Mouse (Mus musculus) ovary, postnatal 10 days (tissue): ENCODE data around the gene Man1a2.

Source experiments
- DNase-seq: peaks from one replicate; pipeline ENCODE4 v3.0.0; 2022; ENCODE audit warnings: low spot score

Man1a2 gene

DNA sequence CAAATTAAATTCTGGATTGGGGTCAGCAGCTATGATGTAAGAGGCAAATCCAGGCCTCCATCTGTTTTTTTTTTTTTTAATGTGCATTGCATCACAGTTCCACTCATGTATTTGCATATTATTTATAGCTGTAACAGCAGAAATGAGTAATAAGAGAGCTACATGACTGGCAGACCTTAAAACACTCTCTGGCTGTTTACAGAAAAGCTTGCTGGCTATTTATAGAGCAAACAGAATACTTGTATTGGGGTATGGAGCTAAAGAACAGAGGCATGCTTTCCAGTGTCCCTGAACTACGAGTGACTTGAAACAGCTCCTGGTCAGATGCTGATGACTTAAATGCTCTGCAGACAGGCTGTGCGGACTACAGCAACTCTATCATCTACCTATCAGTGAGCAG is 121.7 kb downstream of the Man1a2 start:
- no peak for DNase-seq

- DNase-seq: no peak
Measured at GRCm38 (mm10) chr3:100562455-100562854, 122.8 kb downstream of the Man1a2 start.

DNA sequence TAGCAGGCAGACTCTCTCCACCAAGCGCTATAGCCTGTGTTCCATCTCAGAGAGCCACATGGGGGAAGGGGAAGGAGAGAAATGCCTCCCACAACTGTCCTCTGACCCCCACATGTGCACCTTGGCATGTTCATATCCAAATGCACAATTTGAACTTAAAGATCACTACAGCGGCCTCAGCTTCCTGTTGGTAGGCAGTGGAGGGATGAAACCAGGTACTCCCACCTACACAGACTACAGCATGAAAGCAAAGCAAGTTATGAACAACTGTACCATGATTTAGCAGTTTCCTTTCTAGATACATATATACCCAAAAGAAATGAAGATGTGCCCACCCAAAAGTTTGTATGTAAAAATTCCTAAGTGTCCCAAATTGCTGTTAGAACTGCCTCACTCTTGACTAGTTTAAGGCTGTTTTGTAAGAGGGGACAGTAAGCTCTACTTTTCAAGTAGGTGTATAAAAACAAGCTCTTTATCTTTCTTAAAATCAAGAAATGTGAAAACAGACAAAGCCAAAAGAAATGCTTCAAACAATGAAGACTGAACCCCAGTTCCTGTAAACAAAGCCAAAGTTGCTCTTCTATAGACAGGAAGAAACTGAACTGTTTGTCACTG is 123.6 kb downstream of the Man1a2 start:
- DNase-seq: no peak

DNA sequence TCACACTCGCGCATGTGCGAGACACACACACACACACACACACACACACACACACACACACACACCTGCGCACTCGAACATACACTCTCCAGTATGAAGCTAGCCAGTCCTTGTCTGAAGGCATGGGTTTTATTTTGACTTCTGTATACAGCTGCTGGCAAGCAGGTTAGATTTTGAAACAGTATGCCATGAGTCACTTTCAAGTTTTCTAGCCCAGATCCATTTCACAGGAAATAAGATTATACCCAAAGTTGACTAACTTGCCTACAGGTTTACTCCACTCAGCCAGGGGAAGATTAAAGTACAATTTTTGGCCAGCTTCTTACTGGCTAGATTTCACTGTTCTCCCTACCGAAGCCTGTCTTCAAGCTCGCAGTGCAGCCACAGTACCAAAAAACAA is 125.9 kb downstream of the Man1a2 start:
- DNase-seq: no peak

DNA sequence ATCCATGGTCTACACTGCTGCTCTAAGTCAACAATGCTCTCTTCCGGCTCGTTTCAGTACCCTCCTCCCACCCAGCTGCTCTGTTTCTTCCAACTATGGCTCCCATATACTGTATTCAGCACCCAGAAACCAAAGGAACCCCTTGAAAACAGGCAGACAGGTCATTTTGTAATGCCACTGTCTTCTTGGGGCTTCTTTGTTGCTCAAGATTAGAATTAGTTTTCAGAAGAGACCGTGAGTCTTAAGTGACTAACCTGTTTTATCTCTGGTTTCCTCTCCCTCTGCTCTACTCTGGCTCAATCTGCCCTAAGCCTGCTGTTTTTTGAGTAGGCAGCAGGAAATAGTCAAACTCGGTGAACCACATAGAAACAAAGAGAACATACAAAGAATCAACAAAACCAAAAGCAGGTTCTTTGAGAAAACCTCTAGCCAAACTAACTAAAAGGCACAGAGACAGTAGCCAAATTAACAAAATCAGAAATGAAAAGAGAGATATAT is 127.0 kb downstream of the Man1a2 start:
- DNase-seq: no peak

- no peak for DNase-seq
Measured at GRCm38 (mm10) chr3:100554843-100555242, 130.5 kb downstream of the Man1a2 start.

GRCm38 (mm10) chr3:100552171-100552570 is 133.1 kb downstream of the Man1a2 start:
- no peak for DNase-seq

DNA sequence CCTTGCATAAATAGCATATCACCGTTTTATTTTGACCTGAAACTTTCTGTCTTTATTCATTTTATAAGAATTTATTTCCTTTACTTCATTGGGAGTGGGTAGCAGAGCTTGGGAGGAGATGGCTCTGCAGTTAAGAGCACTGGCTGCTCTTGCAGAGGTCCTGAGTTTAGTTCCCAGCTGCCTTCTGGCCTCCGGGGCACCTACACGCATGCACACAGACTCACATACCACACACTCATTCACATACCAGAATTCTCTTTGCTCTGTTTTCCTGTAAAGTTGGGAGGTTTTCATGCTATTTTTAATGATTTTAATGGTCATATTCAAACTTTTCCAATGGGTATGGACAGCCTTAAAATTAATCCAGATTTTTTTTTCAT is 137.4 kb downstream of the Man1a2 start:
- DNase-seq: no peak

GRCm38 (mm10) chr3:100547162-100547912 is 138.0 kb downstream of the Man1a2 start:
- DNase-seq: no peak

GRCm38 (mm10) chr3:100536686-100537085 is 148.6 kb downstream of the Man1a2 start:
- DNase-seq: no peak

DNA sequence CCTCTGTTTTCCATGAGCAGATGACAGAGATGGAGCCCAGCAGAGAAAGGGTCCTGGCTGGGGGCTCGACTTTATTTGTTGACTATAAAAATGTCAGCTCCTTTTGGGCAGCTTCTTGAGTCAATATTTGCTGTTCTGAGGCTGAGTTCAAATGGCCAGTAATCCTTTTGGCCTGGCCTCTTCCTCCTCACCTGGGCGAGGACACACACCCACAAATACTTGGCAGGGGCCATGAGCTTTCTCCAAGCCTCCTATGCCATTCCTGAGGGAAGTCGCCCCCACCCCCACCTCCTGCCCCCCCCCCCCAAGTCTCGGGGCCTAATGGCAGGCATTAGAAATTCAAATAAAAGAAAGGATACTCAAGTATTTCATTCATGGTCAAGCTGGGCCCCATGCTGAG is 149.4 kb downstream of the Man1a2 start:
- DNase-seq: no peak

DNA sequence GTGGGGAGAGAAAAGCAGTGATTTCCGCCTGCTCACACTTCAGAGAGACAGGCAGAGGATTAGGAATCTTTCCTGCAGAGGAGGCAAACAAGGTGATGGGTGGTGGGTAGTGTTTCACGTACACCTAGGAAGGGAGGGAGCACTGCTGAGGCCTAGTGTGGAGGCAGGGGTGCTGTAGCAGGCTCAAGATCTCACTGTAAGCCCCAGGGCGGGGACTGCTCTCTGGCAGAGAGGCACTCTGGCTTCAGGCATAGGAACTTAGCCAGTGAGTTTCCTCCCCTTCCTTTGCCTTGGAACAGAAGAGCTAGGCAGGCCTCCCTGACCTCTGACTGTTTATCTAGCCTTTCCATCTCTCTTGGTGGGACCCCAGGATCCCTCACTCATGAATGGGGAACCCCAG is 150.0 kb downstream of the Man1a2 start:
- no peak for DNase-seq

DNA sequence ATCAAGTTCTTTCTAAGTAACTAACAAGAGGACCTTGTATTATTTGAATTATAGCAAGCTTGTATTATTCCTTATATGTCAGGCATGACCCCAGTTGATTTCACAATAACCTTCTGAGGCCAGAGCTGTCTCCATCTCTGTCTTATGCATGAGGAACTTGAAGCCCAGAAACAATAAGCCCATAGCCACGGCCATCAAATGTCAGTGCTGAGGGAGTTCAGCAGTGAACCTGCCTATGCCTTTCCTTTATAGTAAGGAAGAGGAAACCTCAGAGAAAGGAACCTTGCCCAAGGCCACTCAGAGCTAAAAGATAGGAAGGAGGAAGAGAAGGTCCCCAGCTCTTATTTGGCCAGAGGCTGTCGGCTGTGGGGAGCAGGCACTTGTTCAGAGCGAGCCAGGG is 150.9 kb downstream of the Man1a2 start:
- DNase-seq: no peak

DNA sequence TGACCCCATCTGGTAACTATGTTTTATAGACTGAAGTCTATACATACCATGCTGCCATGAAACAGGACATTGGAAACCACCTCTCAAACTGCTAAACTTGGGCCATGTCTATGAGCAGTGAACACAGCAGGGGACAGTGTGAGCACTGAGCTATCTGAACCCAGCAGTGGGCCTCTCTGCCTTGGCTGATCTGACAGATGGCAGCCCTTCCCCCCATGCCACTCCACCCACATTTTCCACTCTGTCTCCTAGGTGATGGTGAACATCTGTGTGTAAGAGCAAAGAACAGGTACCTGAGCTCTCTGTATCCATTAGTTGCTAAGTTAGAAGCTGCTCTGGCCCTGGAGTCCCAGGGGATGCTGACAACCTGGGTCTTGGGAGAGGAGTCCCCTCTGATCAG is 151.9 kb downstream of the Man1a2 start:
- no peak for DNase-seq

DNA sequence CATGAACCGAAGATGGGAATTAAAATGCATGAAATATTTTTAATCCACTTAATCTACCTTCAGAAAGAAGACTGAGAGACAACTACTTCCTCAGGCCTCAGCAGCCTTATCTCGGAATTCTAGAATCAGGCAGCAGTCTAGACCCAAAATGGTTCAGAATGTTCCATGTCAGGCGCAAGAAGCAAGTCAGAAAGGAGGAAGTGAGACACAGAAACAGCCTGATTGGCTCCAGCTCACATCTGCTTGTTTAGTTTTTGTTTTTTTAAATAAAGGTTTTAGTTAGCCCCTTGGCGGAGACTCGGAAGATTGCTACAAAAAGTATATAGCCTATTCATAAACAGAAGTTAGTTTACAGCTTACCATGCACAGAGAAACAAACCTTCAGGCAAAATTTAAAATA is 154.4 kb downstream of the Man1a2 start:
- DNase-seq: no peak

DNA sequence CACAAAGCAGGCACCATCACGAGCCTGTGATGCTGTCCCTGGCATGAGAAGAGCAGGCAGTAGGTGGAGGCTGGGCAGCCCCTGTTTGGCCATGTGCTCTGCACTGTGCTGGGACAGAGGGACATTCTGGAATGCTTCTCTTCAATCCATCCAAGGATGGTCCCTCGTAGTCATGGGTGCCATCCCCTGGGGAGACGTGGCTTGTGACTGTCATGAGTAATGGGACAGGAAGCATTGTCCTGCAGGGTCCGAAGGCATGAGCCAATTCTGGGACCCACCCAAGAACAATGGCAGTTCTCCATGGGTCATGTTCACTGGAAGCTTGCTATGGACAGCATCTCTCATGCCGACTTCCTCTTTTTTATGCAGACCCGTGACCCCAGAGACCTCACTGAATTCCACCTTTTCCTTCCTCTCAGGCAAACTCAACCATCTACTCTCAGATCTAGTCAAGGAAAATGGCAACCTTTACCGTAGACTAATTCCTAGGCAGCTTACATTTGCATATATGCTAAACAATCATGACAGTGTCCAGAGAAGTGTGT is 155.0 kb downstream of the Man1a2 start:
- no peak for DNase-seq

GRCm38 (mm10) chr3:100522671-100523070 is 162.6 kb downstream of the Man1a2 start:
- no peak for DNase-seq

- DNase-seq: no peak
Measured at GRCm38 (mm10) chr3:100521626-100522025, 163.7 kb downstream of the Man1a2 start.

DNA sequence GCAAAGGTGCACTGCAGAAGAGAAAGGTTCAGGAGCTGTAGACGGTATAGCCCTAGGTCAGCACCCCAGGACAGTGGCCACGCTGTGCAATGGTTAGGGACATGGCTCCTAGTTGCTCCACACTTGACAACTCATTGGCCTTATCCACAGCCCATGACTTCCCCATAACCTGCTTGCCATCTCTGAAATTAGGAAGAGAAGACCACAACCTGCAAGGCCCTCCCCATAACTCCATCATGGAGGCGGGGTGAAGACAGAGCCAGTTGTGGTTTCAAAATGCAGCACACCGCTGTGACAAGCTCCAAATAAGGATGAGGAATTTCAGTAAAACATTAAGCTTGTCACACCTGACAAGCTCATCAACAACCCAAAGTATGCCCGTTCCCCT is 169.6 kb downstream of the Man1a2 start:
- no peak for DNase-seq

GRCm38 (mm10) chr3:100515093-100515753 is 170.1 kb downstream of the Man1a2 start:
- no peak for DNase-seq
